Mouse (Mus musculus): Measurements from ENCODE around the gene Pias4.

GRCm38 (mm10) chr10:81177491-81177925 is 9.8 kb upstream of the Pias4 start:
- TF ChIP-seq POLR2A (IDR thresholded peaks at IDR 0.05; ENCODE audit: borderline replicate concordance, extremely low read depth, insufficient read depth, insufficient read length, poor library complexity, severe bottlenecking) (no peak), CTCF (IDR thresholded peaks at IDR 0.05; ENCODE audit: borderline replicate concordance, extremely low read depth, insufficient read depth, insufficient read length) (no peak)
